Mouse (Mus musculus): ENCODE data around the gene Gpr182.

The Gpr182 gene

GRCm38 (mm10) chr10:127759181-127760110 lies 7.9 kb upstream of the Gpr182 start, which contains the start of the genes Rdh1 and Rdh16f1:
TSS of gene Rdh1 (plus strand) at chr10:127759721.
TSS of gene Rdh16f1 (plus strand) at chr10:127759787.
- H3K27me3 ChIP-seq (ENCODE audit: insufficient read depth, low read length): peaks cover 4% of the 10 kb centered on the region; the same call in 1 of the 2 replicates
- H3K36me3 ChIP-seq (ENCODE audit: insufficient read depth, low read length): no peaks in the 10 kb centered on the region
- no peak within 1 kb of the TSS for H3K4me3 ChIP-seq (replicated peaks; ENCODE audit: low read length)
- H3K4me1 ChIP-seq (replicated peaks; ENCODE audit: low read depth, low read length): peaks cover 9% of the 10 kb centered on the region
- TF ChIP-seq POU5F1 (IDR thresholded peaks at IDR 0.05; ENCODE audit: borderline replicate concordance, low read length) (no peak), NANOG (IDR thresholded peaks at IDR 0.05; ENCODE audit: borderline replicate concordance, low read length) (no peak), CTCF (conservative IDR thresholded peaks at IDR 0.05; ENCODE audit: low read length) (no peak)
- peaks cover 6% of the 10 kb centered on the region; the same call in 1 of the 2 replicates for H3K9me3 ChIP-seq (ENCODE audit: low read length)

- H3K36me3 ChIP-seq (ENCODE audit: insufficient read depth, low read length): no peaks in the 10 kb centered on the region
- peak overlapping the region; percentile 37 for H3K4me3 ChIP-seq (replicated peaks; ENCODE audit: low read length)
- peaks cover 10% of the 10 kb centered on the region for H3K27me3 ChIP-seq (ENCODE audit: insufficient read depth, low read length)
- H3K4me1 ChIP-seq (replicated peaks; ENCODE audit: low read depth, low read length): peaks cover 17% of the 10 kb centered on the region
- TF ChIP-seq NANOG (IDR thresholded peaks at IDR 0.05; ENCODE audit: borderline replicate concordance, low read length) (no peak), POU5F1 (IDR thresholded peaks at IDR 0.05; ENCODE audit: borderline replicate concordance, low read length) (no peak), CTCF (conservative IDR thresholded peaks at IDR 0.05; ENCODE audit: low read length) (no peak)
- peaks cover 6% of the 10 kb centered on the region; the same call in 1 of the 2 replicates for H3K9me3 ChIP-seq (ENCODE audit: low read length)
These were observed 4.4 kb upstream of the Gpr182 start for GRCm38 (mm10) chr10:127755770-127756468.

GRCm38 (mm10) chr10:127755246-127755645 lies 3.7 kb upstream of the Gpr182 start:
- H3K36me3 ChIP-seq (ENCODE audit: insufficient read depth, low read length): no peaks in the 10 kb centered on the region
- H3K4me1 ChIP-seq (replicated peaks; ENCODE audit: low read depth, low read length): peaks cover 23% of the 10 kb centered on the region
- peaks cover 17% of the 10 kb centered on the region for H3K27me3 ChIP-seq (ENCODE audit: insufficient read depth, low read length)
- no peak overlapping the region for H3K4me3 ChIP-seq (replicated peaks; ENCODE audit: low read length)
- peaks cover 6% of the 10 kb centered on the region; the same call in 1 of the 2 replicates for H3K9me3 ChIP-seq (ENCODE audit: low read length)
- no peak for TF ChIP-seq NANOG (IDR thresholded peaks at IDR 0.05; ENCODE audit: borderline replicate concordance, low read length)
- no peak for TF ChIP-seq CTCF (conservative IDR thresholded peaks at IDR 0.05; ENCODE audit: low read length)
- TF ChIP-seq POU5F1 (IDR thresholded peaks at IDR 0.05; ENCODE audit: borderline replicate concordance, low read length): no peak

- H3K4me3 ChIP-seq (replicated peaks; ENCODE audit: low read length): no peak overlapping the region
These were observed 3.1 kb upstream of the Gpr182 start for GRCm38 (mm10) chr10:127754566-127755166.

GRCm38 (mm10) chr10:127750136-127750777 lies 1.3 kb downstream of the Gpr182 start:
- TF ChIP-seq POU5F1 (IDR thresholded peaks at IDR 0.05; ENCODE audit: borderline replicate concordance, low read length) (no peak), NANOG (IDR thresholded peaks at IDR 0.05; ENCODE audit: borderline replicate concordance, low read length) (no peak), CTCF (conservative IDR thresholded peaks at IDR 0.05; ENCODE audit: low read length) (no peak)
- peaks cover 63% of the 10 kb centered on the region for H3K4me1 ChIP-seq (replicated peaks; ENCODE audit: low read depth, low read length)
- peak overlapping the region; percentile 72 for H3K4me3 ChIP-seq (replicated peaks; ENCODE audit: low read length)
- peaks cover 19% of the 10 kb centered on the region for H3K36me3 ChIP-seq (ENCODE audit: insufficient read depth, low read length)
- H3K9me3 ChIP-seq (ENCODE audit: low read length): no peaks in the 10 kb centered on the region
- H3K27me3 ChIP-seq (ENCODE audit: insufficient read depth, low read length): peaks cover 19% of the 10 kb centered on the region

More at GRCm38 (mm10) chr10:127754566-127755166, 3.1 kb upstream of the Gpr182 start:
- Histone ChIP-seq H3K27me3 (ENCODE audit: insufficient read depth, low read length) (peaks cover 19% of the 10 kb centered on the region), H3K9me3 (ENCODE audit: low read length) (peaks cover 6% of the 10 kb centered on the region; the same call in 1 of the 2 replicates), H3K4me1 (replicated peaks; ENCODE audit: low read depth, low read length) (peaks cover 29% of the 10 kb centered on the region), H3K36me3 (ENCODE audit: insufficient read depth, low read length) (no peaks in the 10 kb centered on the region)
- TF ChIP-seq POU5F1 (IDR thresholded peaks at IDR 0.05; ENCODE audit: borderline replicate concordance, low read length) (no peak), CTCF (conservative IDR thresholded peaks at IDR 0.05; ENCODE audit: low read length) (no peak), NANOG (IDR thresholded peaks at IDR 0.05; ENCODE audit: borderline replicate concordance, low read length) (no peak)

GRCm38 (mm10) chr10:127748847-127749612 lies 2.5 kb downstream of the Gpr182 start:
- Histone ChIP-seq H3K4me3 (replicated peaks; ENCODE audit: low read length) (peak overlapping the region; percentile 72), H3K4me1 (replicated peaks; ENCODE audit: low read depth, low read length) (peaks cover 74% of the 10 kb centered on the region), H3K27me3 (ENCODE audit: insufficient read depth, low read length) (peaks cover 19% of the 10 kb centered on the region), H3K9me3 (ENCODE audit: low read length) (no peaks in the 10 kb centered on the region), H3K36me3 (ENCODE audit: insufficient read depth, low read length) (peaks cover 30% of the 10 kb centered on the region)
- TF ChIP-seq NANOG (IDR thresholded peaks at IDR 0.05; ENCODE audit: borderline replicate concordance, low read length) (no peak), CTCF (conservative IDR thresholded peaks at IDR 0.05; ENCODE audit: low read length) (no peak), POU5F1 (IDR thresholded peaks at IDR 0.05; ENCODE audit: borderline replicate concordance, low read length) (no peak)

GRCm38 (mm10) chr10:127747254-127747653 lies 4.3 kb downstream of the Gpr182 start:
- no peak for TF ChIP-seq POU5F1 (IDR thresholded peaks at IDR 0.05; ENCODE audit: borderline replicate concordance, low read length)
- TF ChIP-seq CTCF (conservative IDR thresholded peaks at IDR 0.05; ENCODE audit: low read length): no peak
- no peak for TF ChIP-seq NANOG (IDR thresholded peaks at IDR 0.05; ENCODE audit: borderline replicate concordance, low read length)
- H3K4me3 ChIP-seq (replicated peaks; ENCODE audit: low read length): no peak overlapping the region
- H3K27me3 ChIP-seq (ENCODE audit: insufficient read depth, low read length): peaks cover 19% of the 10 kb centered on the region
- no peaks in the 10 kb centered on the region for H3K9me3 ChIP-seq (ENCODE audit: low read length)
- H3K36me3 ChIP-seq (ENCODE audit: insufficient read depth, low read length): peaks cover 47% of the 10 kb centered on the region
- H3K4me1 ChIP-seq (replicated peaks; ENCODE audit: low read depth, low read length): peaks cover 92% of the 10 kb centered on the region

All from E14TG2a.4 (cell line).